Mouse (Mus musculus) kidney, postnatal 14 days (tissue): ENCODE measurements at regions not wholly inside any gene's neighbourhood (a gene's known extent, or its start where the extent isn't known, plus 50 kb on each side); places are given as distances from the start of the nearest gene placed in this dataset.

Experiments used
- DNase-seq: peaks from one replicate; pipeline ENCODE4 v3.0.0; 2022; ENCODE audit warnings: mixed read lengths

DNA sequence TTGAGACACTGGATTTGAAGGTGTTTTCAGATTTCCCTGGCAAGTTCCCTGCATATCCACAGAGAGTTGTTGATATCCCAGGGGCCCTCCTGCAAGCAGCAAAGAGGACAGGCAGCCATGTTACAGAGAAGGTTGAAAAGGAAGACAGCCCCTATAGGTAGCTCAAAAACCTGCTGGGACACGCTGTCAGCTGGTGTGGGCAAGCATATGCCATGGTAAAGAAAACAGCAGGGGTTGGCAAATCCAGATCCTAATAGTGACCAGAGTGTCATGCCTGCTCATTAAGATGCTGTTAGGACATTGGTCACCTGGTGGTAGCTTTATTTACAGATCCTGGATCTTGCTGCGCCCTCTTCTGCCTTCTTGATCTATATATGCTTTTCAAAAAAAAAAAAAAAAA is 397.6 kb downstream of the Tns1 start:
- DNase-seq = no peak

GRCm38 (mm10) chr1:73725486-73725885 is 398.8 kb downstream of the Tns1 start:
- no peak for DNase-seq

GRCm38 (mm10) chr1:73724551-73724950 is 399.7 kb downstream of the Tns1 start:
- DNase-seq = no peak

DNA sequence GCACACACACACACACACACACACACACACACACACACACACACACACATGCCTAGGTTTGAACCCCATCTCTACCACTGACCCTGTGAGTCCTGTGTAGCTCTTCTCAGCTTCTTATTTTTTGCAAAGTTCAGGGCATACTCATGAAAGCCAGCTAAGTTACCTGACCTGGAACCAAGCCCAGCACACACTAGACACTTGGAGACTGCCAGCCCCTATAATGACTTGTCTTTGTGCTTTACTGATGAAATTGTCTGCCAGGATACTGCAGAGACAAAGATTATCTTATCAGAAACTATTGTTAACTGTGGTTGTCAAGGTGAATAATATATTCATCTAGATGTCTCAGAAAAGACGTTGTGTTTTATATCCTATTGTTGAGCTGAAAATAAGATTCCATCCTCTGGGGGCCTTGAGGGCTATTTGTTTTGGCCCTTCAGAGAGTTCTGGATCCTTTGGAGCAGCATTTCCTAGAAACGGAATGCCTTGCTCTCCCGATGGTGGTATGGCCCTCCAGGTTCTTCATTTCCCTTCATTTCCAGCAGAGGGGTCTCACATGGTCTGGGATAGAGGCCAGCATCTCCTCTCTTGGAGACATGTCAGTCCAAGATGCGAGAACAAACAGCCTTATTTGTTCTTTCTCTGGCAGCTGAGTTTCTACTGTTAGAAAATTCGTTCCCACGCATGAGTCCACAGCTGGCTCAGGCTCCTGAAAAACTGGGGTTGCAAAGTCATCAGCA is 402.6 kb downstream of the Tns1 start:
- peak; percentile 50 for DNase-seq

DNA sequence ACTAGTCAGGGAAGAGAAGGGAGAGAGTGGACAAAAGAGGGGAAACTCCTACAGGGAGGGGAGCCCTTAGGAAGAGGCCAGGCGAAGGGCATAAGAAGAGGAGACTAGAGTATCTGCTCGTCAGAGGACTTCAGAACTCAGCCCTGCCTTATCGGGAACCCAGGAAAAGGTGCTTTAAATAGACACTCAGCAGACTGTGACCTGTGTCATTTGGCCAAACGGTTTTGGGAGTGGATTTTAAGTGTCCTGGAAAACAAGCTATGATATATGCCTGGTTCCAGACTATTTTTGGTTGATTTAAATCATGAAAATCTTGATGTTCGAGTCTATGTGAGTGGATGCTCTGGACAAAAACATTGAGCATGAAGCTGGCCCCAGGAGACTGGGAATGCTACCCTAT is 405.8 kb downstream of the Tns1 start:
- DNase-seq = no peak

DNA sequence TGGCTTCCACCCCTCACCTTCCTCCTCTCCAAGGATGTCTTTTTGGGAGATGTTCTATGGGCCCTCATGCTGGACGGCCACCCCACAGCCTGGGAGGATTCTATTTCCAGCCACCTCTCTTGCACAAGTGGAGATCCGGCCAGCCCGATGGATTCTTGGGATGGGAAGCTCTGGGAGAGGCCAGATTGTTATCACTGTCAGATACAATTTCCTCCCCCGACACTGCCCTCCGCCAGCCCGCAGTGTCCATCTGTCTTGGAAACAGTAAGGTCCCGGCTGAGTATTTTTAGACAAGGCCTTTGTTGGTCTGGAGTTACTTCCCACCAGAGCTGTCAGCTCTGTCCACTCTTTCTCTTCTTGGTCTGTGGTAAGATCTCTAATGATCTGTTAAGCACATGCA is 406.8 kb downstream of the Tns1 start:
- DNase-seq = peak; percentile 75

GRCm38 (mm10) chr1:73716901-73717300 is 407.3 kb downstream of the Tns1 start:
- no peak for DNase-seq

DNA sequence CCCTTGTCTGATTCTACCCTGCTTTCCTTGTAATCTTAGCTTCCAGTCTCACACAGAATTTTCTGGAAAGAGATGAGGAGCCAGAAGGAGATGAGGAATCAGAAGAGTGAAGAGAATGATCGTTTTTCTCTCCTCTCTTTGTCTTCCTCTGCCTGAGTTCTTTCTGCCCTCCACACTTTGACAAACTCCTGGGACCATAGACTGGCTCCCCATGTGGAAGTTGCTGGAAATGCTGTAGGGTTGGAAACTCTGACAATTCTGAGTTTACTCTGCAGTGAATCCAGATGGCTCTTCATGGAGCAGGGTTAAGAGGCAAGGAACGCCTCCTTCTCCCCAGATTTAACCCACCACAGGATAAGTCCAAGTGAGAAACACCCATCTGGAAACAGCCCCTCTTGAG is 408.7 kb downstream of the Tns1 start:
- no peak for DNase-seq

DNA sequence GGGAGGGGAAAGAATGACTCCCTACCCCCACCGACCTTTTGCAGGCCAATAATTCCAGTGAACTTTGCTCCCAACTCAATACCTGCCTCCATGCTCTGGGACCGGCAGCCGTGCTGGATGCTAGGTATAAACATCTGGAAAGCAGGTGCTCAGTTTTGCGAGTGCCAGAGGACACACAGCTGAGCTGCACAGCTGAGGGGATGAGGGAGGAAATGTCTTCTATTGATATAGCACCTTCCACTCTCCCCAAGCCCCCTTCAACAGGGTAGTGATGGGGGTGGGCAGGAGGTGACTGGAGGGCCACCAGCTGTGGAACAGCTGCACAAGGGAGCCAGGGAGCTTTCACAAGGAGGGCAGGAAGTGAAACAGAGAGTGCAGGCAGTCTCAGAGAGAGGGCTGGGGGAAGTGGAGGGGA is 421.8 kb downstream of the Tns1 start:
- no peak for DNase-seq

GRCm38 (mm10) chr1:73693537-73693936 is 430.7 kb downstream of the Tns1 start:
- no peak for DNase-seq

- DNase-seq = no peak
These were observed 438.5 kb downstream of the Tns1 start for GRCm38 (mm10) chr1:73685734-73686133.

- no peak for DNase-seq
These were observed 439.2 kb downstream of the Tns1 start for GRCm38 (mm10) chr1:73685066-73685465.

GRCm38 (mm10) chr1:73684166-73684565 is 440.1 kb downstream of the Tns1 start:
- no peak for DNase-seq

GRCm38 (mm10) chr1:73683132-73683888 is 440.9 kb downstream of the Tns1 start:
- DNase-seq = no peak

DNA sequence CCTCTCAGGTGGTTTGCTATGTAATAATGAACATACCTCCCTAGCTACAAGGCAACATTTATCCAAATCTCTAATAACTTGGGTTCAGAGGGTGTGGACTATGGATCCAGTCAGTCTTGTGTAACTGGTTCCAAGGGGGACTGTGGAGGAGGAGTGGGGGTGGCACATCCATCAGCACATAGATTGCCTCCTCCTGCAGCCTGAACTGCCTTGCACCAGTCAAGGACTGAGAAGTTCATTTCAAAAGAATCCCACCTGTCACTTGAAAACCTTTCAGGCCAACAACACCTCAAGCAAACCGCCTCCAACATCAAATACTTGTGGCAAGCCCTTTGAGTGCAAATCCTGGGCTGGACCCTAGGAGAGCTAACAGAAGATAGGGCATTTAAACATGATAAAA is 442.6 kb downstream of the Tns1 start:
- DNase-seq = no peak

- DNase-seq = no peak
These were observed 443.4 kb downstream of the Tns1 start for GRCm38 (mm10) chr1:73680829-73681228.

- no peak for DNase-seq
These were observed 450.4 kb downstream of the Tns1 start for GRCm38 (mm10) chr1:73673851-73674235.

DNA sequence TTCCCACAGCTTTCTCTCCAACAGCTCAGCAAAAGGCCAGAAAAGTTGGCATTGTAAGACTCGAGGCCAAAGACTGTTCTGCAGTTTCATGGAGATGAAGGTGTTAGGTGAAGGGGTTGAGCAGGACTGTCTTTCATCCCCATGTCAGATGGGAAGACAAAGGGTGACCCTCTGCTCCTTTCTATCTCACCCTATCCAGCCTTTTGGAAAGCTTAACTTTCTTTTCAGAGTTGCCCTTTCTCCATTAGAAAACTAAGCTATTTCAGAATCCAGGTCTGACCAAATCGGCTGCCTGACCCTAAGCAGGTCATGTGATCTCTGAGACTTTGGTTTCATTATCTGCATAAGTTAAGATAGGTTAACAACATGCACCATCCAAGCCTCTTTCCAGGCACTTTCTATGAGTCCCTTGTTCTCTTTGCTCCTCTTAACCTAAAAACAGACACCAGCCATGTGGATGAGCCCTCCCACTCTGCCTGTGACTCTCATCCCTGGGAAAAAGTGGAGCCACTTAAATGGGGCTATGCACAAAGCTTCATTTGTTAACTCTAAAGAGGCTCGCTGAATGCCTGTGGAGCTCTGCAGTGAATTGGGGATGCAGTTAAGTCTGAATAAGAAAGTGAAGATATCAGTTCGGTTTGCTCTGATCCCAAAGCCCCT is 450.9 kb downstream of the Tns1 start:
- DNase-seq = no peak

GRCm38 (mm10) chr1:73672239-73672638 is 452.0 kb downstream of the Tns1 start:
- DNase-seq = no peak

- DNase-seq = no peak
These were observed 455.6 kb downstream of the Tns1 start for GRCm38 (mm10) chr1:73668691-73669090.

DNA sequence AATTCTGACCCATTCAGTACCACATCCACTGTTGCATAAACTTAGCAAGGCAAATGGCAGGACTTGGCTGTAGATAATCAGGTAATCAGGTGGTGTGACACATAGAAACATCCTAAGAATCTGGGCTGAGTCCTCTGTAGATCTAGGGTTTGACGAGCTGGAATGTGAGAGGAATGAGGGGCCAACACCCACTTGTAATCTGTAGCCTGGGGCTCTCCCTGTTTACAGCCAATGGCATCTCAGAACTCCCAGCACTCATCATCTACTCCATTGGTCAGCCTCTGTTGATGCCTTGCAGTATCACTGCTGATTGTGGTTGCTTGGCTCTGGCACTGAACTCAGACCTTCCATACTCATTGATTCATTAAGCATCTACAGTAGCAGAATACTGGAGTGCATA is 460.7 kb downstream of the Tns1 start:
- no peak for DNase-seq

DNA sequence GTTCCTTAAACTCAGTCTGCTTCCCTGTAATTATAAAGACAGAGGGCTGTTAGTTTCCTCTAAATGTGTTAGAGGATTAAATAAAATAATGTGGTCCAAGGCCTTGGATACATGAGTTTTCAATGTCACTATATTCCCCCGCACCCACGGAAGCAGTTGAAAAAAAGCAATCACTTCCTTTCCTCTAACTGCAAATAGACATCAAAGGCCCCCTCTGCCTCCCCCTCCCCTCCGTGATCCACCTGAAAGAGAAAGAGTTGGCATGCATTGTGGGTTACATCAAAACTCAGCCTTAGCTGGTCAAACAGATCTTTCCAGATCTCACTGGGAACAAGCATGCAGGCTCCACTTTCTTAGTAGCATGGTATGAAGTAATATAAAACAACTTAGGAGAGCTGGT is 479.2 kb downstream of the Tns1 start:
- DNase-seq = peak; percentile 53

DNA sequence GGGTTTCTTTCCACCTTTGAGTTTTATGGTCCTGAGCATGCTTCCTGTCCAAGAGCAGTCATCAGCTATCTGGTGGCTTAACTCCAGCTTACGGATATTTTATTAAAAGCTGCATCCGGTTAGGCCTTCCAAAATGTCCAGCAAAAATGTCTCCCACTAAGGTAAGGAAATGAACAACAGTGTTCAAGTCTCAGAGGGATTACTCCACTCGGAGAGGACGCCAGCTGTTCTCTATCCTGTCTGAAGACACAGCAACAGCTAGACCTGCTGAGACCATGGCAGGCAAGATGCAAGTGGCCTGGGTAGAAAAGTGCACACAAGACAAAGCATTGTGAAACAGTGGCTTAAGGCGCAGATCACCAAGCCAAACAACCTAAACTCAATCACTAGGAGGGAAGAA is 479.9 kb downstream of the Tns1 start:
- DNase-seq = peak; percentile 65

DNA sequence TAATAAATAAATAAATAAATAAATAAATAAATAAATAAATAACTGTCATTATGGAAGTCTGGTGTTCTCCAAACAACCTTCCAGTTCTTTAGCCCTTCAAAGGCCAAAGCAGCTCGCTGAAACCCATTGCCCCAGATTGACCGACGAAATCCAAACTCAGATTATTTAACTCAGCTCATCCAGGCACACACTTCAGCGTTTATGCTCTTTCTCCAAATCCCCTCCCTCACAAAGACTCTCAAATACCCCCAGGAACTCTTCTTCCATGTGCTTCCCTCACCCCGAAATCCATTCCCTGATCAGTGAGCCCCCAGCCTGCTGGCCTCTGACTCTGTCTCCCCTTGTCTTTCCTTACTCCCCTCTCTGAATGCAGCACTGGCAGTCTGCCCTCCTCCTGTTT is 480.8 kb downstream of the Tns1 start:
- no peak for DNase-seq
